Mouse (Mus musculus): ENCODE data around the gene Sept6. TPM values are rescaled to one million over a fixed set of nuclear protein-coding genes. Genes with fewer than 3 reads are reported as not detected.
"Not testable (repeated sequence)": the region's sequence is repeated elsewhere in the genome, so short reads cannot be mapped to it uniquely, and the experiment has no call there.

Sept6 gene
- total and polyA plus RNA-seq, 3 experiments = 8.8 to 24.9 (median 16.7) TPM

GRCm38 (mm10) chrX:36971156-36971555 lies 20.4 kb downstream of the Sept6 start:
- peak; percentile 70 for DNase-seq

DNA sequence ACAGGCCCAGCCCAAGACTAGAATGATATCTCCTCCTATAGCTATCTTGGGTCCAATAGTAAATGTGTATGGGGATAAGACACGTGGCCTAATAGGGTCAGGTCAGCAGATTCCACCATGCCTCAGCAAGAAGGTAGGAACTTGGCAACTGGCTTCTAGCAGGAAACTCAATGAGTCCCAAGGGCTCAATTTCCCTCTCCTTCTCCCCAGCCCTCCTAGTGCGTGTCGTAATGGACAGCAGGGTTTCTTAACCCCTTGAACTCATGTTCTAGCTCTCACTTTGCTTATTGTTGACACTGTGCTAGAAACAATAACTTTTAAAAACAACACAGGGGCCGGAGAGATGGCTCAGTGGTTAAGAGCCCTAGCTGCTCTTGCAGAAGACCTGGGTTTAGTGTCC lies 22.1 kb downstream of the Sept6 start:
- no peak for DNase-seq

GRCm38 (mm10) chrX:36956674-36957073 lies 34.9 kb downstream of the Sept6 start:
- DNase-seq = no peak

GRCm38 (mm10) chrX:36941106-36941505 lies 50.5 kb downstream of the Sept6 start:
- DNase-seq = no peak

- DNase-seq = peak; percentile 63
These were observed 51.7 kb downstream of the Sept6 start for GRCm38 (mm10) chrX:36939806-36940413.

DNA sequence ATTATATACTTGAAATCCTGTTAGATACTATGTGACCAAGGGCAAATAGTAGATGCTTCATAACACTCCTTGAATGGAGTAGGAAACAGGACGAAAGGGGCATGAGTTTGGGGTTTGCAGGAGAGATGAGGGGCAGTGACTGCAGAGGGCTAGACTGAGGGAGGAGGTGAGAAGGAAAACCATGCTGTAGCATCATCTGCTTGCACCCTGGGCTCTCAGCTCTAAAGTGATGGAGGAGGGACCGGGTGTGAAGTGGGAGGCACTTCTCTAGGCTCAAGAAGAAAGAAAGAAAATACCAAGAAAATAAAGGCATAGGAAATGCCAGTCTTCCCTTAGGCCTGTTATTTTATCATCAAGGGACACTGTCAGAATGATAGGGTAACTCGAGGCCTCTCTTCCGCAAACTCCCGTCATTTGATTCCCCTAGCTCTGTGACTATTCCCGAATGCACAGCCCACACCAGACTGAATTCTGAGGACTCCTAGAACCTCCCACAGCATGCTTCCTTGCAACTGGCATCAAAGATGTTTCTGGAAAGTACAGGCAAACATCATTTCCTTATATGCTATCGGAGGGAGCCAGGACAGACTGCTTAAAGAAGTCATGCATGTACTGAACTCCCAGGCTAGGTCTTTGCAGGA lies 56.1 kb downstream of the Sept6 start:
- no peak for DNase-seq

- no peak for DNase-seq
These were observed 61.0 kb downstream of the Sept6 start for GRCm38 (mm10) chrX:36930574-36930973.

- no peak for DNase-seq
These were observed 61.9 kb downstream of the Sept6 start for GRCm38 (mm10) chrX:36929694-36930093.

DNA sequence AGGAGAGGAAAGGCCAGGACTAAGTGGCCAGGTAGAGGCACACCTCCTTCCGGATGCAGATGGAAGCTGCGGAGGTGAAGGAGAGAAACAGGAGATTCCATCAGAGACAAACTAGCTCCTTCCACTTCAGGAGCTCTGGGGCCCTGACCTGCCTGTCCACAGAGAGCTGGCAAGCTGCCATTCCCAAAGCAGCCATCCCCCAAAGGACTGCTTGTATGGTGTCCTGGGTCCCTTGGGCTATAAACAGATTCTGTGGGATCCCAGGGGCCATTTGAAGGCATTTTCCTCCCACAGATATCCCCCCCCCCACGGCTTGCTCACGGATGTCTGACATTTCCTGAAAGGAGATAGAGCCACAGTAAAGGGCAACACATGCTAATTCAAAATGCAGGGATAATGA lies 62.8 kb downstream of the Sept6 start:
- no peak for DNase-seq

DNA sequence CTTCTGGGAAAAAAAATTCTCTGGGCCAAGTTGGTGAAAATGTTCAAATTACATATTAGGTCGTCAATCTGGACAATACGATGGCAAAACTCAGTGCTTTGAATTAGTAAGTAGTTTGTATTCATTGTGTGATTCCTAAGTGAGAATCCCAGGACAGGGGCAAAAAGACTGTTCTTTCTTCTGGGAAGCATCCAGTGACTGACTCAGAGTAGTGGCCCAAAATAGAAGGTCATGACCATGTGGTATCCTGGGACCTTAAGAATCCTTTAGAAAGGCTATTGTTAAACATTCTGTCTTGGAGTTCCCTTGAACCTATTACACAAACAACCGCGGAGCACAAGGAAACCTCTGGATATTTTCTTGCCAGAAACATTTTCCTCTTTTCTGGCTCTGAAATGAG lies 70.2 kb downstream of the Sept6 start:
- no peak for DNase-seq

DNA sequence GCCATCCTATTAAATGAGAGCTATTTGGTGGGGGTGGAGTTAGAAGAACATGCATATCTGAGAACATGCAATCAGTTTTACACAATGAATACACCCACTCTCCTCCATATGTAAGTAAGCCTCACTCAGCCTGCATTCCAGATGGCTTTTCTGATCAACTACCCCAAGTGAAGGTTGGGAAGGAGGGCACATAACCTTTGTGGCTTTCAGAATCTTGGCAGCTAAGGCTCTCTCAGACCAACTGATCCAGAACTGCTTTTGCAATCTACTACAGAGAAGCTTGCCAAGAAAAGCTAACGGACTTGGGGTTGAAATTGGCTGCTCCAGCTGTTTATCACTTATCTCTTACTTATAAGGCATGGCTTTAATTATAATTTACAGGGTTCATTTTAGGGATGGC lies 73.8 kb downstream of the Sept6 start:
- DNase-seq = no peak

DNA sequence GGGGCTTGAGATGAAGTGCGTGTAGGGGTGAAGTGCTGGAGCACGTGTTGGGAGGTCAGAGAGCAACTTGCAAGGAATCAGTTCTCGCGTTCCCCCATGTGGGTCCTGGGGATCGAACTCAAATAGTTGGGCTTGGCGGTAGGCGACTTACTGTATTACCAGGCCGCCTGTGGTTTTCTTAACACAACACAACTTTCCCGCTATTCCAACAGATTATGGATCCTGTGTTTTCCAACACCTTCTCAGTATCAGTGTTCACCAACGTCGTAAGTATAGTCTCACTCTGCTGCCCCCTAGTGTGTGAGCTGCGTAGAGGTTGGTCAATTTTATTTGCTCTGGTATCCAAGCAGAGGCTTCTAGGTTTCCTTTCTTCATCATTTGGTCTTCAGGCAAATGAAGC lies 80.3 kb downstream of the Sept6 start:
- DNase-seq = peak; percentile 32

GRCm38 (mm10) chrX:36906539-36906938 lies 85.1 kb downstream of the Sept6 start:
- no peak for DNase-seq

- peak; percentile 92 for DNase-seq
These were observed 88.4 kb downstream of the Sept6 start for GRCm38 (mm10) chrX:36903115-36903768.

GRCm38 (mm10) chrX:36902321-36903114 lies 89.1 kb downstream of the Sept6 start, which contains the start of gene Nkrf:
Gene Nkrf, minus strand, starts transcription at chrX:36902899.
- DNase-seq = peak; percentile 42

- DNase-seq = no peak
These were observed 89.9 kb downstream of the Sept6 start for GRCm38 (mm10) chrX:36901655-36902054.

GRCm38 (mm10) chrX:36898931-36899330 lies 92.7 kb downstream of the Sept6 start:
- not testable (repeated sequence) for DNase-seq

GRCm38 (mm10) chrX:36884719-36885118 lies 106.9 kb downstream of the Sept6 start:
- DNase-seq = no peak

DNA sequence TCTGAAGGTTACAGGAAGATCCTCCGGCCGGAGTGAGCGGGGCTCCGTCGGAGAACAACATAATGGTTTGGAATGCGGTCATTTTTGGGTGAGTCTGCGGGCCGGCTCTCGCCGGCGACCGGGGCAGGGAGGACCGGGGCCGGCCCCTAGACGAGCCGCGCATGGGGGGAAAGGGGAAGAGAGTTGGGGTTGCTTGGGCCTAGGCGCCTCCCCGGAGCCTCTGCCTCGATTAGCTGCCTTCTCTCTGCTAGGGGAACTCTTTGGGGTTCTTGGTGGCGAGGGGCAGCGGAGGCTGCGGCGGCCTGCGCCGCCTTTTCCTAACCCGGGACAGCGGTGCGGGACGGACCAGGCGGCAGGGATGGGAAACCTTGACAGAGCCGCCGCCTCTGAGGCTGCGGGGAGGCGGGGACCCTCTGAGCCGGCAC lies 116.9 kb downstream of the Sept6 start:
- no peak for DNase-seq

DNA sequence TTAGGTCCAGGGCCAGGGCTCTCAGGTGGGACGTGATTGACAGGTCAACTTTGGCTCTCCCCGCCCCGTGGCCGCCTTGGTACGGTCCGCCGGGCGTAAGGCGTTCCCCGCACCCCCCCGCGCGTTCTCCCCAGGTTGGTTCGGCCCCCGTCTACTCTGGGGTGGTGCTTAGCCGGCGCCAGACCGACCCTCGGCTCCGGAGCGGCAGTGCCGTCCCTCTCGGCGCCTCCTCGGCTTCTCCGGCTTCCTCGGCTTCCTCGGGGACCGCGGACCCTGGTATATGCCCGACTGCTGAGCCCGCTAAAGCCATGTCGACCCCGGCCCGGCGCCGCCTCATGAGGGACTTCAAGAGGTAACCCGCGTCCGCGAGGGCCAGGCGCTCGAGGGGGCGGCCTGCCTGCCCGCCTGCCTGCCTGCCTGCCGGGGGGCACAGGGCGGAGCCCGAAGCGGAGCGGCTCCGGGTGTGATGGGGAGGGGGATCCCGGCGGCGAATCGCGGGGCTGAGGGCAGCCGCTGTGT lies 117.4 kb downstream of the Sept6 start:
- DNase-seq = peak; percentile 92

- DNase-seq = no peak
These were observed 117.8 kb downstream of the Sept6 start, which contains the start of the genes Ube2a and C330007P06Rik for GRCm38 (mm10) chrX:36873765-36874164. Gene Ube2a, plus strand, starts transcription at chrX:36873900. Gene C330007P06Rik, minus strand, starts transcription at chrX:36874111.

GRCm38 (mm10) chrX:36870372-36870771 lies 121.2 kb downstream of the Sept6 start:
- DNase-seq = no peak

All from adrenal gland, adult 2 months (tissue).